Mouse (Mus musculus): ENCODE measurements around the gene Atpaf2. TPM values are rescaled to one million over a fixed set of nuclear protein-coding genes. Genes with fewer than 3 reads are reported as not detected.

Atpaf2 gene
- polyA plus RNA-seq, 1 experiment from 2014 or later: 41.2 TPM

GRCm38 (mm10) chr11:60367256-60367655 is 51.0 kb downstream of the Atpaf2 start:
- Histone ChIP-seq H3K27me3 (ENCODE audit: insufficient read depth, low read length) (no peaks in the 10 kb centered on the region), H3K4me3 (replicated peaks; ENCODE audit: low read depth, low read length) (no peak overlapping the region), H3K9ac (ENCODE audit: low read depth, low read length) (no peak overlapping the region), H3K4me1 (replicated peaks; ENCODE audit: insufficient read depth, low read length) (peaks cover 13% of the 10 kb centered on the region; the same call in 1 of the 2 replicates), H3K9me3 (replicated peaks; ENCODE audit: low read length) (no peaks in the 10 kb centered on the region), H3K27ac (no peak overlapping the region), H3K36me3 (ENCODE audit: insufficient read depth, low read length) (no peaks in the 10 kb centered on the region), H3K4me2 (ENCODE audit: low read length) (no peak overlapping the region)
- WGBS: 72% methylated on average over 3 of the region's 3 CpGs
- peak; percentile 43; the same call in 1 of the 2 replicates for TF ChIP-seq CTCF (IDR thresholded peaks at IDR 0.05; ENCODE audit: low read depth)
- ATAC-seq (replicated peaks; ENCODE audit: low FRiP score, low read depth) (no peak), DNase-seq (ENCODE audit: low spot score) (no peak)

GRCm38 (mm10) chr11:60366239-60367019 is 51.8 kb downstream of the Atpaf2 start:
- H3K9ac ChIP-seq (ENCODE audit: low read depth, low read length): no peak overlapping the region
- DNase-seq (ENCODE audit: low spot score) (no peak), ATAC-seq (replicated peaks; ENCODE audit: low FRiP score, low read depth) (no peak; the same call in 1 of the 2 replicates)
- H3K4me2 ChIP-seq (ENCODE audit: low read length): no peak overlapping the region
- peaks cover 13% of the 10 kb centered on the region; the same call in 1 of the 2 replicates for H3K4me1 ChIP-seq (replicated peaks; ENCODE audit: insufficient read depth, low read length)
- H3K4me3 ChIP-seq (replicated peaks; ENCODE audit: low read depth, low read length): no peak overlapping the region
- H3K27me3 ChIP-seq (ENCODE audit: insufficient read depth, low read length): no peaks in the 10 kb centered on the region
- no peaks in the 10 kb centered on the region for H3K36me3 ChIP-seq (ENCODE audit: insufficient read depth, low read length)
- 17% methylated on average over 16 of the region's 16 CpGs for WGBS
- no peaks in the 10 kb centered on the region for H3K9me3 ChIP-seq (replicated peaks; ENCODE audit: low read length)
- H3K27ac ChIP-seq: no peak overlapping the region
- TF ChIP-seq CTCF (IDR thresholded peaks at IDR 0.05; ENCODE audit: low read depth): no peak

GRCm38 (mm10) chr11:60360631-60361201 is 57.5 kb downstream of the Atpaf2 start:
- WGBS: 70% methylated on average over 5 of the region's 5 CpGs
- Histone ChIP-seq H3K9me3 (replicated peaks; ENCODE audit: low read length) (no peaks in the 10 kb centered on the region), H3K4me2 (ENCODE audit: low read length) (no peak overlapping the region), H3K36me3 (ENCODE audit: insufficient read depth, low read length) (no peaks in the 10 kb centered on the region), H3K4me3 (replicated peaks; ENCODE audit: low read depth, low read length) (no peak overlapping the region), H3K4me1 (replicated peaks; ENCODE audit: insufficient read depth, low read length) (0 out of 2 replicates have a peak, but pooled peaks cover 3% of the 10 kb centered on the region), H3K27ac (0 out of 2 replicates have a peak overlapping the region, but pooled peaks have one; percentile 37), H3K9ac (ENCODE audit: low read depth, low read length) (no peak overlapping the region), H3K27me3 (ENCODE audit: insufficient read depth, low read length) (no peaks in the 10 kb centered on the region)
- ATAC-seq (replicated peaks; ENCODE audit: low FRiP score, low read depth): no peak
- TF ChIP-seq CTCF (IDR thresholded peaks at IDR 0.05; ENCODE audit: low read depth): no peak
- no peak for DNase-seq (ENCODE audit: low spot score)

GRCm38 (mm10) chr11:60359936-60360335 is 58.3 kb downstream of the Atpaf2 start:
- H3K27me3 ChIP-seq (ENCODE audit: insufficient read depth, low read length): no peaks in the 10 kb centered on the region
- ATAC-seq (replicated peaks; ENCODE audit: low FRiP score, low read depth) (no peak), DNase-seq (ENCODE audit: low spot score) (no peak)
- TF ChIP-seq CTCF (IDR thresholded peaks at IDR 0.05; ENCODE audit: low read depth): no peak
- 0 out of 2 replicates have a peak, but pooled peaks cover 3% of the 10 kb centered on the region for H3K4me1 ChIP-seq (replicated peaks; ENCODE audit: insufficient read depth, low read length)
- H3K9me3 ChIP-seq (replicated peaks; ENCODE audit: low read length): no peaks in the 10 kb centered on the region
- H3K4me2 ChIP-seq (ENCODE audit: low read length): no peak overlapping the region
- 76% methylated on average over 1 of the region's 1 CpGs for WGBS
- no peaks in the 10 kb centered on the region for H3K36me3 ChIP-seq (ENCODE audit: insufficient read depth, low read length)
- no peak overlapping the region for H3K4me3 ChIP-seq (replicated peaks; ENCODE audit: low read depth, low read length)
- no peak overlapping the region for H3K9ac ChIP-seq (ENCODE audit: low read depth, low read length)
- H3K27ac ChIP-seq: no peak overlapping the region

GRCm38 (mm10) chr11:60359138-60359537 is 59.1 kb downstream of the Atpaf2 start:
- no peaks in the 10 kb centered on the region for H3K9me3 ChIP-seq (replicated peaks; ENCODE audit: low read length)
- no peak overlapping the region for H3K27ac ChIP-seq
- H3K4me3 ChIP-seq (replicated peaks; ENCODE audit: low read depth, low read length): no peak overlapping the region
- no peak for DNase-seq (ENCODE audit: low spot score)
- H3K4me2 ChIP-seq (ENCODE audit: low read length): no peak overlapping the region
- 0 out of 2 replicates have a peak, but pooled peaks cover 3% of the 10 kb centered on the region for H3K4me1 ChIP-seq (replicated peaks; ENCODE audit: insufficient read depth, low read length)
- 69% methylated on average over 5 of the region's 5 CpGs for WGBS
- no peak for TF ChIP-seq CTCF (IDR thresholded peaks at IDR 0.05; ENCODE audit: low read depth)
- H3K27me3 ChIP-seq (ENCODE audit: insufficient read depth, low read length): no peaks in the 10 kb centered on the region
- no peak for ATAC-seq (replicated peaks; ENCODE audit: low FRiP score, low read depth)
- H3K36me3 ChIP-seq (ENCODE audit: insufficient read depth, low read length): no peaks in the 10 kb centered on the region
- no peak overlapping the region for H3K9ac ChIP-seq (ENCODE audit: low read depth, low read length)

- Histone ChIP-seq H3K4me1 (replicated peaks; ENCODE audit: insufficient read depth, low read length) (0 out of 2 replicates have a peak, but pooled peaks cover under 1% of the 10 kb centered on the region), H3K27ac (no peak overlapping the region), H3K4me2 (ENCODE audit: low read length) (no peak overlapping the region), H3K9ac (ENCODE audit: low read depth, low read length) (no peak overlapping the region), H3K27me3 (ENCODE audit: insufficient read depth, low read length) (no peaks in the 10 kb centered on the region), H3K9me3 (replicated peaks; ENCODE audit: low read length) (no peaks in the 10 kb centered on the region), H3K4me3 (replicated peaks; ENCODE audit: low read depth, low read length) (no peak overlapping the region), H3K36me3 (ENCODE audit: insufficient read depth, low read length) (no peaks in the 10 kb centered on the region)
- ATAC-seq (replicated peaks; ENCODE audit: low FRiP score, low read depth) (no peak), DNase-seq (ENCODE audit: low spot score) (no peak)
- no peak for TF ChIP-seq CTCF (IDR thresholded peaks at IDR 0.05; ENCODE audit: low read depth)
- 73% methylated on average over 7 of the region's 7 CpGs for WGBS
Measured at GRCm38 (mm10) chr11:60358548-60358947, 59.7 kb downstream of the Atpaf2 start.
